Mouse (Mus musculus) fibroblast of lung, adult 2 months (primary cell): Measurements from ENCODE around the gene Zfp446.
A peak's percentile ranks its signal among the peaks of the same experiment; 100 is the strongest.

Experiments
- DNase-seq: peaks from one replicate; pipeline ENCODE4 v3.0.0-alpha.2; 2011; ENCODE audit warnings: low read depth

Gene Zfp446

DNA sequence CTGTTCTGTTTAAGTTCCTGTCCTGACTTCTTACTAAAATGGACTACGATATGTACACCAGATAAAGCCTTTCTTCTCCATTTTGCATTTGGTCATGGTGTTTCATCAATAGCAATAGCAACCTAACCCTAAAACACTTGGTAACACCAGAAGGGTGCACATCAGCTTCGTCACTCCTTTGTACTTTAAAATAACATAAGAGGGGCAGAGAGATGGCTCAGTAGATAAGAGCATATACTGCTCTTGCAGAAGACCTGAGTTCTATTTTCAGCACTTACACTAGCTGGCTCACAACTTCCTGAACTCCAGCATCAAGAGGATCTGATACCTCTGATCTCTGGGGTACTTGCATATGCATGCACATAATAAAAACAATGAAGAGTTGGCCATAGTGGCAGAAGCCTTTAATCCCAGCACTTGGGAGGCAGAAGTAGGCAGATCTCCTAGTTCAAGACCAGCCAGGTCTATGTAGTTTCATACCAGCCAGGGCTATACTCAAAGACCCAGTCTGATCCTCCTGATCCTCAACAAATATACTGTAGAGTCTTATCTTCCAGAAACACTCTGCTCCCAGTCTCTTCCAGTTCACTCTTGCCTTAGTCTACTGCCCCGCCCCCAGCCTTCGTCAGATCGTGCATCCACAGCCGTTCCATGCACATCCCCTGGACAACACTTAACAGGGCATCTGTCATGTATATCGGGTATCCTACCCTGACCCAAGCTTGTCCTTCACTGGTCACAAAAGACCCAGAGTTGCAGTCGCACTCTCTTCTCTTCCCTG is 10.0 kb downstream of the Zfp446 start:
- DNase-seq: no peak

DNA sequence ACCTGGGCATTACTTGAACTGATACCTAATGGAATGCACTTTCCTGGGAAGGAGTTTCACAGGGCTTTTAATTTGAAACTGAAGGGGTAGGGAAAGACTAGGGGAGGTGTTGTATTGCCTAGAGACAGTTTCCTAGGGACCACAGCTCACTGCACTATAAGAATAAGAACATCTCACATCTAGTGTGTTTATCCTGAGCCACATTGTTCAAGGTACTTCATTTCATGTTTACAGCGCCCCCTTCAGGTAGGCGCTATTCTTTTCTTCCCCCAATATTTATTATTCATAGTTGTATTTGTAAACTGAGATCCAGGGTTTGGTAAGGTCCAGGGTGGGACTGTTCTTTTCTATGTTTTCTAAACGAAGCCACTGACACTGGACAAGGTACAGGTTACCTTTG is 14.6 kb downstream of the Zfp446 start:
- DNase-seq: no peak

DNA sequence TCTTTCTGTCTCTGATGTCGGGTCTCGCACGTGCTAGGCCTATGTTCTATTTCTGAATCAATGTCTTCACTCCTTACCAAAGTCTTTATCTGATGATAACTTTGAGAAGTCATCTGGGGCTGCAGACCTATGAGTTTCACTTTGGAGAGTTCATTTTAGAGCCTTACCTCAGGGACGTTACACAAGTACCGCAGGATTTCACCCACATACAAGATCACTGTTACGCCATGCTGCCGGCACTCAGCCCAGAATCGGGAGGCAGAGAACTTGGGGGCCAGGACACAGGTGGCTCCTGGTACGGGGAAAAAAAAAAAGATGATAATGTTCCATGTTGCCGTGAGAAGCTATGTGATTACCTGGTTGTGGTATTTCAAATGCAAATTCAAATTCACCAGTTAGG is 15.5 kb downstream of the Zfp446 start:
- no peak for DNase-seq

DNA sequence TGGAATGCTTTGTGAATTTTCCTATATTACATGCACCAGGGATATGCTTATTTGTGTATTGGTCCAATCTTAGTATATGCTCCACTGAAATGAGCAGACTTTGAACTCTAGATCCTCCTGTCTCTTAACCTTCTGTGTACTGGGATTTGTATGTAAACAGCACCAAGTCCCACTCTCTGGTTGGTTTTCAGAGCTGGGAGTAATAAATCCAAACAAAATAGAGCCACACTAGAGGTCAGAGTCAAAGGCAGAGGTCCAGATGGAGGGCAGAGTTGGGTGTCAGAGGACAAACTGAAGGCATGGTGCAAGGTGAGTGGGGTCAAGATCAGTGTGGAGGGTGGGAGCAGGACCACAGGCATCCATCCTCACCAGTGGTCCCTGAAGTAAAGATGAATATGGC is 18.2 kb downstream of the Zfp446 start:
- no peak for DNase-seq

DNA sequence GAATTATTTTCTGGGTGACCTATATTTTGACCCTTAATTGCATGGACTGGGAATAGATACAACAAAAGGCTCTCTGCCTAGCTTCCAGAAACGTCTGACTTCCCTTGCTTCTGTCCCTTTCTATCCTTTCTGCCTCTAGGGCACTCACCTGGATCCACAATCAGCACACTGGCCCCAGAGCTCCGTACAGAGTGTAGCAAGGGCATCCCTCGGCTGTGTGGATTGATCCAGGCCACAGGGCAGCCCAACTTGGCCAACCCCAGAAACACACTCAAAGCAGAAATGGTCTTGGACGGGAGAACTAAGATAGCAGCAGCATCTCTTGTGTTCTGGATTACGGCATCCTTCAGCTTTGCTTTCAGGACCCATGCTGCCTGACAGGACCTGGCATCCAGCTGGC is 19.6 kb downstream of the Zfp446 start:
- DNase-seq: no peak

DNA sequence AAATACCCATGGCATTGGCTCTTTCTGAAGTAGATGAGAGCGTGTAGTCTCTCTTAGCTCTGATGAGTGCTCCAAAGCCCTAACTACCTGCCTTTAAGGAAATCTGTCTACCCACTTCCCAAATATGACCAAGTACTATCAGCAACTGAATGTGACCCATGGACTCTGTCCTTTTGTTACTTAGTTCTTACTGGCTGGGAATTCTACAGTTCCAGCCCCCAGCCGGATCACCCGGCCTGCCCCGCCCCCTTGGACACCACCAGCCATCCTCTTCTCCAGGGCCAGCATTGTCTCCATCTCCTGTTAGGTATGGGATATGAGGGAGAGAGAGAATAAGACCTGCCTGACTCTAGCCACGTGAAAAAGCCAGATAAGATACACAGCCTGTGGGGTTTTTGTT is 20.4 kb downstream of the Zfp446 start, which contains the start of gene Slc27a5:
TSS of gene Slc27a5 (minus strand) at position 140 of the 400 bp plus-strand sequence.
- DNase-seq: no peak

DNA sequence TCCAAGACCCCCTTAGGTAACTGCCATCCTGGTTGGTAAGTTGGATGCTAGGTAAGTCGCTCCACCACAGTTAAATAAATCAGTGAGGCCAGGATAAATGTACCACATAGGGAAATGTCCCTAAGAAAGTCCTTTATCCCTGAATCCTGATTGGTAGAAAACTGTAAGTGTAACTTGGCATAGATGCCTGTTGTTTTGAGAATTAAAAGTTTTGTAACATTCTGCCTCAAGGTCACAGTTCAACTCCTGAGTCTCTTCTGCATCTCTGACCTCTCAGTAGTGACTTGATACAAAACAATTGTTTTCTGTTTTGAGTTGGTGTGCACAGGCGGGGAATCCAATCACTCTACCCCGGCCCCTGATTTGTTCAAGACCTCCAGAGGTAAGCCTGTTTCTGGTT is 21.2 kb downstream of the Zfp446 start, which contains the start of gene Trim28:
TSS of gene Trim28 (plus strand) at position 264 of the 400 bp plus-strand sequence.
- DNase-seq: no peak

DNA sequence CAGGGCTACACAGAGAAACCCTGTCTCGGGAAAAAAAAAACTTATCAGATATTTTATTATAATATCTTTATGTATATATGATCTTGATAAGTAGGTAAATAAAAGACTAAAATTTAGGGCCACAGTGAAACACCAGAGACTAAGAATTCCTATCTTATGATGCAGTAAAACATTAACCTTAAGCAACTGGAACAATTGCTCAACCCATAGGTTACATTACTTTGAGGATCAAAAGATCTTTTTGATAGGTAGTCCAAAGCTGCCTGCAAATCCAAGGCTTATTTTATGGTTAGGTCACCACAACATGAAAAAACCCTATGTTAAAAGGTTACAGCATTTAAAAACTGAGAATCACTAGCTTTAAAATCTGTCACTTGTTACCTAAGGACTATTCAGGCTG is 23.9 kb downstream of the Zfp446 start:
- DNase-seq: no peak

DNA sequence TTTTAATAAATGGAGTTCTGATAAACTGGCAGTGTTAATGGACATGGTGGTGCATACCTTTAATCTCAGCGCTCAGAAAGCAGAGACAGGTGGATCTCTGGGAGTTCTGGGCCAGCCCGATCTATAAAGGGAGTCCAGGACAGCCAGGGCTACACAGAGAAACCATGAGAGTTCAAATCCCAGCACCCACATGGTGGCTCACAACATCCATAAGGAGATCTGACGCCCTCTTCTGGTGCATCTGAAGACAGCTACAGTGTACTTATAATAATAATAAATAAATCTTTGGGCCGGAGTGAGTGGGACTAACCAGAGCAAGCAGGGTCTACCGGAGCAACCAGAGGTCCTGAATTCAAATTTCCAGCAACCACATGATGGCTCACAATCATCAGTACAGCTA is 25.7 kb downstream of the Zfp446 start:
- no peak for DNase-seq

DNA sequence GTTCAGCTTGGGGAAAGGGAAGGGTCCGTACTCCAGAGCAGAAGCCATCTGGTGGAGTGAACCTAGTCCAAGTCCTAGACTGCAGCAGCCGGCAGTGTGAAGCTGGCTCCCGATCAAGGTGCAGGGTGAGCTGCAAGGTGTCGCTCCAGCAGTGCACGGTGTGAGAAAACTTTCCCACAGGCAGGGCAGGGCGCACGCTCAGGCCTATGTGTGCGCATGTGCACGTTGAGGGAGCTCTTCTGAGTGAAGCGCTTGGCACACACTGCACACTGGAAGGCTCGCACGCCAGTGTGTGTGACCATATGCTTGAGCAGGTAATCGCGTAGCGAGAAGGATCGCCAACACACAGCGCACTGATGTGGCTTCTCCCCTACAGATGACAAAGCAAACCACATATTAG is 28.4 kb downstream of the Zfp446 start:
- DNase-seq: no peak

DNA sequence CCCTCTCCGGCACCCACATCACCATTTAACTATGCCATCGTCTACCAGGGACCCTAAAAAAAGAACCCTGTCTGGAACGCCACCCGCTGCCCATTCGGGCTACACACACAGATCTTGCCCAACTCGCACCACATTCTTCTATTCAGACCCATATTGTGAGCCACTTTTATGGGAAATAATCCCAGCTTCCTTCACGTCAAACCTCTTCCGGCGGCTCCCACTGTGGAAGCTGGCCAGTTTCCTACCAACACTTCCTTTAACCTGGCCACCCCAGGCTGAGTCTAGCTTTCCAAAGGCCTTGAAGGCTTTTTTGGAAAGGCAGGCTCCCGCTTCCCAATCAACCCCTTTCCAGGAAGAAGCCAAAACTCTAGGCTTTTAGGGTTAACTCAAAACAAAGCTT is 28.9 kb downstream of the Zfp446 start:
- DNase-seq: no peak

DNA sequence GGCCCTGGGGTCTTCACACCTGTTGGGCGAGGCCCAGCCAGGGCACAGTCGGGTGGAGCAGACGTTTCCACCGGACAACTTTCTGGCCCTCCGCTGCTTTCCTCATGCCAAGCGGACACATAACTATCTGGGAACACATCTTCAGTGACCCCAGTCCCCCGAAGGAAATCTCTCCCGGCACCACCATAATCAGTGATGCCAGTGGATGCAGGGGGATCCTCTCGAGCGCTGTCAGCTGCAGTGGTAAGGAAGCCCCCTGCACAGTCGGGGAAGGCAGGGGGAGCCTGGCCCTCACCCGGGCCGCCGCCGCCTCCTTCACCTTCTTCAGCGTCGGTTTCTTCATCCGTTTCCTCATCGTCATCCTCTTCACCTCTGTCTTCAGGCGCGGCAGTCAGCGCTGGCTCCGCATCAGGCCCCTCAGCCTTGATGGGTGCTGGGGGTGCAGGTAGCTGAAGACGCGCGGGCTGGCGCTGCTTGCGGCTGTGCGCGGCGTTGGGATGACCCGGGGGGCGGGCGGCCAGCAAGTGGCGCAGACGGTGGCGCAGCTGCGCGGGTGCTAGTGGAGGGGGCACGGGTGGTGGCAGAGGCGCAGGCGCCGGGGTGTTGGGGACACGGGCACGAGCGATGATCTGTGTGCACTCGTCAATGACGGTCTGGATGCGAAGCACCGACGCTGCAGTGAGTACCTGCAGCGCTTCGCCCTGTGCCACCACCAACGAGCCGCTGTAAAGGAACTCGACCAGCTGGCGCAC is 29.9 kb downstream of the Zfp446 start:
- DNase-seq: no peak

DNA sequence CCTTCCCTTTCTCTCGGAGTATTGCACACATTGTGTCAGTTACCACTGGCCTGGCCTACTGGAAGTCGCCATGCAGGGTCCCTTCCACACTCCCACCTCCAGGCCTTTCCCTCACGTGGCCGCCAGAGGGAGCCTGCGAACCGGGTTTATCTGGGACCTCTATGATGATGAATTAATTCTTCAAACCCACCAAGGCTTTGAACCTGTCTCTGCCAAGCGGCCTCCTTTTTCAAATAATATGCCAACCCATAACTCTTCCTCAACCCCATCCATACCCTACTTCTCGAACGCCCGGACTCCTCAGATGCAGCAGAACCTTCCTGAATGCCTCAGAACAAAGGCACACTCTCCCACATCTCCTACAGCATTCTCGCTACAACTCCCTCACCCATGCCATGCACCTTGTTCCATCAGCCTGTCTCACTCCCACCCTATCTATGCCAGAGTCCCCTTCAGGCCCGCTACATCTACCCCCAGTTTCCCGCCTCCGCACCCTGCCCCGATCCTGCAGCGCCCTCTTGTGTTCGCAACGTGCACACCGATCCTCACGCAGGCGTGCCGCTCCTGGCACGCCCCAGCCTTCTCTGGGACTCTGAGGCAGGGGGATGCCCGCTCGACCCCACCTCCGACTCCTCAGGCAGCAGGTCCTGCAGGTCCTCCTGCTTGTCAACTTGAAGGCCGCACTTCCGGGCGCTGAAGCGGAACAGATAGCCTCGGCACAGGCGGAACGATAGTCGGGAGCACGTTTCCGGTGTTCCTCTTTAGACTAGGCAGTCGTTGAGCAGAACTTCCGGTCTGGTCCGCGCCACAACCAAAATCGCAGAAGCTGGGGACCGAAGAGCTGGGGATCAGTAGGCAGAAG is 31.7 kb downstream of the Zfp446 start:
- peak; percentile 91 for DNase-seq

DNA sequence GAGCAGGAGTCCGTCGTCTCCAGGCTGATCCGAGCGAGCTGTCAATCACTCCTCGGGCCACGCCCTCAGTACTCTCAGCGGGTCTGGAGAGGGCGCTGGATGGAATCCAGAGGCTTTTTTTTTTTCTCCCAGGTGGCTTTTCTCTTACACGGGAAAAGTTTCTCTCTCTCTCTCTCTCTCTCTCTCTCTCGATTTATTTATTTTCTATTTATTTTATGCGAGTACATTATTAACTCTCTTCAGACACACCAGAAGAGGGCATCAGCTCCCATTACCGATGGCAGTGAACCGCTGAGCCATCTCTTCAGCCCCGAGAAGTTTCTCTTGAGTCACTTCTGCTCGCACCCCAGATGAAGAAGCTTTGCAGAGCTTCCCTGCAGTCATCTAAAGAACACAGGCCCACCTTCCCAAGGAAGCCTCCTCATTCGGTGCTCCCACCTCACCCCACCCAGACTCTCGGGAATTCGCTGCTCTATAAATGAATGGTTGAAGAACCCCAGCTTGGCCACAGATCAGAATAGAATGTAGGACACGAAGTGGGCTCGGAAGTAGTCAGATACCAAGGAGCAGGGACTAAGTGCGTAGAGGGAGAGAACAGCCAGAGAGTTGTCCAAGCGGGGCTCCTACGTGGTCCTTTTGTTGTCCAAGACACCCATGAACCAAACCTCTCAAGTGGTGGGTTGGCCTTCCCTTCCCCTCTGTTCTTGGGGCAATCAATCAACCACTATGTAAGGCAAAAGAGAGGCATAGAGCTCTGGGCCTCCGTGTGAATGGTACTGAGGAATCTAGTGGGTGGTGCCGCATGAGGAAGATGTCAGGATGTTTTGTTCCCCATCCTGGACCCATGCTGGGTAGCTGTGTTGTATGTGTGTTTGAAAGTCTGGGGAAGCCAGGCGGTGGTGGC is 32.6 kb downstream of the Zfp446 start, which contains the start of gene Zbtb45:
TSS of gene Zbtb45 (minus strand) at position 30 of the 904 bp plus-strand sequence.
- no peak for DNase-seq

DNA sequence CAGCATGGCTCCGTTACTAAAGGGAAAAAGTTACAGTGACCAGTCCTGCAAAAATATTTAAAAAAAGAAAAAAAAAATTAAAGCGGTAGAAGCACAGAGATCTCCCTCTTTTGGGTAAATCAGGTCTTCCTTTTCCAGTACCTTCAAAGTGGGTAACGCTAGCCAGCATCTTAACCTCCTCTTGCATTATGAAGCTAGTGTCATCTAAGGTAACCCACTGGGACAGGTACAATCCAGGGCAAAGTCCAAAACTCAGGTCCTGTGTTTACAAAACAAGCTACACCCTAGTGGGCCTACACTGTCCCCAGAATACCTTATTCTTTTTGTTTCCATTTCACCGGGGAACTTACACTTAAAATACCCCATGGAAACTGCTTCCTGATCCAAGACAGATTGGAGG is 36.0 kb downstream of the Zfp446 start:
- DNase-seq: no peak

DNA sequence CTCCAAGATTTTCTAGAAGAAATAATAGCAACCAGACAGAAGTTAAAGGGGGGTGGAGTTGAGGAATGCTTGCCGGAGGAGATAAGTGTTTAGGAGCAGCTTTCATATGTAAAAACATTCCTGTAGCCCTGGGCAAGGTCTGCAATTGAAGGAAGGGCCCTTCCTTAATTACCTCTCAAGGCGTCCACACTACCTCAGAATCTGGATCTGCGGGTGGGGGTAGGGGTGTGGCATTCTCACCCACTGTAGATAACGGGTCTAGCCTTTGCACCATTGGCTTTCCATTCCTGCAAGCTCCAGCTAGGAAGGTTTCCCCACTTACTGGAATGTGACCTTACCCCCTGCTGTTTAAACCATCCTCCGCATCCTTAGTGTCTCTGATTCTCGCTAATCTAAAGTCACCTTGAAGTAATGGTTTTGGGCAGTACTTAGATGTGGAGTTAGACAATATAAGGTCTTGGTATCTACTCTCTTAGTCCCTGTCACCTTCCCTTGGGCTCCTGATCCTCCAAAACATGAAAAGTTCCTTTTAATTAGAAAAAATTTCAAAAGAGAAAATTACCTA is 36.7 kb downstream of the Zfp446 start:
- no peak for DNase-seq

DNA sequence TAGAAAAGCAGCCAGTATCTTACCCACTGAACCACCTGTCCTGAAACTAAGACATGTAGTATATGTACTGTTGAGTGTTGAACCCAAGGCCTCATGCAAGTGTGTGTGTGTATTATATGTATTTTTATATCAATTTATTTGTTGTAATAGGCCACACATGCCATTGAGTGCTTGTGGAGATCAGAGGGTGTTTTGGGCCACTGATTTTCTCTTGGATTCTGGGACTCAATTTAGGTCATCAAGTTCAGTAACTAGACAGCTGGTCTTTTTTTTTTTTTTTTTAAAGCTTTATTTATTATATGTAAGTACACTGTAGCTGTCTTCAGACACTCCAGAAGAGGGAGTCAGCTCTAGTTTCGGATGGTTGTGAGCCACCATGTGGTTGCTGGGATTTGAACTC is 37.6 kb downstream of the Zfp446 start:
- no peak for DNase-seq

DNA sequence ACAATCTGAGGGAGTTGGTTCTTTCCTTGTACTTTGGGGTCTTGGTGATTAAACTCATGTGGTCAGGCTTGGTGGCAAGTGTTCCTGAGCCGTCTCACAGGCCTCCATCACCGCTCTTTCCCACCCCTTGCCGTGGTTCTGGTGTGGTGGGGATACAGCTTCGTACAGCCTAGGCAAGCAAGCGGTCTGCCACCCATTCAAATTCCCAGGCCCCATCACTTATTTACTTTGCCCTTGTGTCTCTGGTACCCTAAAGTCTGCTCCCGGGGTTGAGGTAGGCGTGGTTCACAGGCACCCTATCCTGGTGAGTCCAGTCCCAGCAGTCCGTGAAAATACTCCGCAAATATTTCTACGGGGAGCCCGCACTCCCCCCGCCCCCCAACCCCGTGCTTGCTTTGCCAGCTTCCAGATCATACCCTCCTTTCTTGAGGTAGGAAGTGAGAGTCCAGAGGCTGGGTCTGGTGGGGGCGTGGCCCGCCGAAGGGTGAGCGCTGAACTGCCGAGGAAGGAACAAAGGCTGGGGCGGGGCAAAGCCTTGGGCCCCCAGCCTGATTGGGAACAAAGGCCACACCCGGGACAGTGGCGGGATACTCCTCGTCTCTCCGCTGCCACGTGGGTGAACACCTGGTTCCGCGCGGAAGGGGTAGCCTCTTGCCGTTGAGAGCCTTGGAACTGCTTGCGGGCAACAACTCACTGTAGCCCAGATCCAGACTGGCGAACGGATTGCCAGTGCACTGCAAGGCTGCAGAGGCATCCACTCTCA is 45.3 kb downstream of the Zfp446 start:
- DNase-seq: no peak

DNA sequence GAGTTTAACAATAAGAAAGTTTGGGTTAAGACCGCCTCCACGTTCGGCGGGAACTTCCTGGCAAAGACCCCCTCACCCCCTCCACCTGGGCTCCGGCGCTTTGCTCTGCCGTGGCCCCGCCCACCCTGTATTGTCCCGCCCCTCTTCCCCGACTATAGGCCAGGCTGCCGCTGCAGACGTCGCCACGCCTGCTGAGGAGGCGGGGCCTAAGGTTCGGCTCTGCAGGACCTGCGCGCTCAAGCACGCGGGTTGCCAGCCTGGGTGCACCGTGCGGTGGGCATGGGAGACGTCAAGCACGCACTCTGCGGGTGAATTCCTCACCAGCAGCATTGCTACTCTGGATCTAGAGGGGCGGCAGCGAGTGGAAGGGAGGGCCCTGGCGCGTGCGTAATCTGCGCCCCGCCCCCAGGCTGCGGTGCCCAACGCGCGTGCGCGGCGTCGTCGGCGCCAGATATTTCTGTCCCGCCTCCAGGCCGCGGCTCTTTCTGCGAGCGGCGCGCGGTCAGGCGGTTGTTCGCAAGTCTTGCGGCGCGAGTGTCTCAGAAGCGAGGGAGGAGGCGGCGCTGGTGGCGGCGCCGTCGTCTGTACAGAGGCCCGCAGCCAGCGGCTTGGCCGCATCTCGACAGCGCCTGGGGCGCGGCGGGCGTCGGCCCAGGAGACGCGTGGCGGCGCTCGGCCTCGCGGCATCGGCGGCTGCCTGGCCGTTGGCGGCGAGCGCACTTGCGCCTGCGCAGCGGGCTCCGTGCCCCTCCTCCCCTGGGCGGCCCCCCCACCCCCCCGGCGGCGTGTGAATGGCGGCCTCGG is 46.5 kb downstream of the Zfp446 start:
- peak; percentile 73 for DNase-seq
